Mouse (Mus musculus): ENCODE data around the gene Mcemp1.

DNA sequence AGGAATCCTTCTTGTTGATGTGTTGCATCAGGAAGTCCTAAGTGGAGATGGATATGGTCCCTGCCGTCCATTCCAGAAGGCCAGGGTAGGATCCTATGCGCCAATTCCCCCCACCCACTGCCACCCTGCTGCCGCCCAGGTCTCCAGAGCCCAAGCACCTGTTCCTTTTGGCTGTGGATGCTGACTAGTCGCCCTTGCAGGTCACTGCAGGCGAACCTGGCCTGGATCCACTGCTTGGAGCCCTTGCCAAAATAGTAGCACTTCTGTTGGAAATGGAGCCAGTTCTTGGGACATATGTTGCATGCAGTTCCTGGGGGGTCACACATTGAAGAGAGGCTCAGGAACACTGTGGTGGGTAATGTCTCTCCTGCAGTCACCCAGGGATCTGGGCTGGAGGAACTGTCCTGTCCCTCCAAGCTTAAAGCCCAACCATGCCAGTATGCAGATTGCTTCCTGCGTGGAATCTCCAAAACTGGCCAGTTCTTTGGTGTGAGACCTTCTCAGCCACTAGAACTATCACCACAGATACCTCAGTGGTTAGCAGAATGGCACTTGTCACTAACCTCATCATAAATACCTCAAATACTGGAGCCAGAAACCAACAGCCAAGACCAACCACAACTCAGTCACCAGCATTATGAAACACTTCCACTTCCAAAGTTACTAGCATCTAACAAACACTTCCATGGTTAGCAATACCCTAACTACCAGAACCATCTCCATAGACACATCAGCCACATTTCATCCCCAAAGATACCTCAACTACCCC, 18.0 kb downstream of the Mcemp1 start:
- TF ChIP-seq EP300 (IDR thresholded peaks at IDR 0.05; ENCODE audit: low read depth) (no peak), CTCF (IDR thresholded peaks at IDR 0.05; ENCODE audit: low read depth) (no peak)
